Mouse (Mus musculus): ENCODE data around the gene Slc4a3. TPM values are rescaled to one million over a fixed set of nuclear protein-coding genes. Genes with fewer than 3 reads are reported as not detected.
A peak's percentile ranks its signal among the peaks of the same experiment; 100 is the strongest.

Slc4a3 gene
- polyA plus RNA-seq, 1 experiment from 2014 or later = 13.4 TPM

DNA sequence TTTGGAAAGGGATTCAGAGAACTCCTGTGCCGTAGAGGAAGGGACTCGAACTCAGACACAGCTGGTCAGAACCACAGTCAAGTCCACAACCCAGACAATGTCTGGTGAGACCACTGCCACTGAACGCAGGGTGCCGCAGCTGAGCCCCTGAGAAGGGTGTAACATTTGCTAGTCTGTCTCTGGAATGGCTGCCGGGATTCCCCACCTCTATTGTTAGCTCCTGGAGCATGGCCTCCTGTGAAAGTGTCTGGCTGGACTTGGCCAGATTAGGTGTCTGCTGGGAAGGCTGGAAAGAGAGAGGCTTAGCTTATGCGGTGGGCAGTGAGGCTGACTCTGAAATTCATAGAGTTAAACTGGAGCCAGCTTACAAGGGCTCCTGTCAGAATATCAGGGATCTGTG, 24.3 kb downstream of the Slc4a3 start:
- 67% methylated on average over 6 of the region's 6 CpGs for WGBS
- H3K9ac ChIP-seq = no peak overlapping the region
- no peak for ATAC-seq
- H3K4me3 ChIP-seq (replicated peaks) = no peak overlapping the region
- no peaks in the 10 kb centered on the region for H3K27me3 ChIP-seq (replicated peaks)
- no peaks in the 10 kb centered on the region for H3K36me3 ChIP-seq
- no peaks in the 10 kb centered on the region for H3K4me1 ChIP-seq (replicated peaks)
- H3K4me2 ChIP-seq (replicated peaks) = no peak overlapping the region
- no peaks in the 10 kb centered on the region for H3K9me3 ChIP-seq
- no peak overlapping the region for H3K27ac ChIP-seq

DNA sequence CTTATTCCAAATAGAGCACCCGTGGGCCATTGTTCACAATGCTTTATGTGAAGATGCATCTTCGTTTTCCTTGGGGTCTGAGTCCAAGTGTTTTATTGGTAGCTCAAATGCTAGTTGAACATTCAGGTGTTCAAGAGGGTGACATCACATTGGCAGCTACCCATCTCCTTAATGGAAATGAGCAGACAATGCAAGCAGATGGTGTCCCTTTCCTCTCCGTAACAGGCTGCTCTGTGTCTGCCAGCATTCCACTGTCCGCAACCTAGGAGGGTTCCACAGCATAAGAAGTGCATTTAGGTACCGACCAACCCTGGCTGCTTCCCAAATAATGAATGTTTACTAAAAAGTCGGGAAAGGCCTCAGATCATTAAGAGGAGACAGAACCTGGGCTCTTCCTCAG, 26.7 kb downstream of the Slc4a3 start:
- Histone ChIP-seq H3K9ac (no peak overlapping the region), H3K4me3 (replicated peaks) (no peak overlapping the region), H3K9me3 (no peaks in the 10 kb centered on the region), H3K27ac (no peak overlapping the region), H3K27me3 (replicated peaks) (no peaks in the 10 kb centered on the region), H3K4me2 (replicated peaks) (no peak overlapping the region), H3K4me1 (replicated peaks) (no peaks in the 10 kb centered on the region), H3K36me3 (no peaks in the 10 kb centered on the region)
- ATAC-seq = no peak
- WGBS = 78% methylated on average over 6 of the region's 6 CpGs

DNA sequence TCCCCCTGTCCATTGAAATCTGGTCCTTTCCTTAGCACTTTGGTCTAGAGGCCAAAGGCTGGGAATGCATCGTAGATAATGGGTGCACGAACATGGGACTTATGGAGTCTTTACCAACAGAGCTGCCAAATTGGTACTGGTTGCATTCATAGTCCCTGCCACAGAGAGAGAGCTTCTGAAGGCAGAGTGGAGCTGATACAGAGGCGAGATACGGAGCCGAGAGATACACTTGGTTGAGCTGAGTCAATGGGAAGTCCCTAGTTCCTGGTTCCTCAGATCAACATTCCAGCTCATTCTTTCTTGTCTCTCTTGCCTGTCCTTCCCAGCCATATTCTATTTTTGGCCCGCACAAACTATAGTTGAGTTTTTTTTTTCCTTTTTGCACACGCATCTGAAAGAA, 27.6 kb downstream of the Slc4a3 start:
- Histone ChIP-seq H3K4me3 (replicated peaks) (no peak overlapping the region), H3K4me1 (replicated peaks) (no peaks in the 10 kb centered on the region), H3K27ac (no peak overlapping the region), H3K9me3 (no peaks in the 10 kb centered on the region), H3K9ac (no peak overlapping the region), H3K4me2 (replicated peaks) (no peak overlapping the region), H3K27me3 (replicated peaks) (no peaks in the 10 kb centered on the region), H3K36me3 (no peaks in the 10 kb centered on the region)
- no peak for ATAC-seq
- 82% methylated on average over 7 of the region's 7 CpGs for WGBS

DNA sequence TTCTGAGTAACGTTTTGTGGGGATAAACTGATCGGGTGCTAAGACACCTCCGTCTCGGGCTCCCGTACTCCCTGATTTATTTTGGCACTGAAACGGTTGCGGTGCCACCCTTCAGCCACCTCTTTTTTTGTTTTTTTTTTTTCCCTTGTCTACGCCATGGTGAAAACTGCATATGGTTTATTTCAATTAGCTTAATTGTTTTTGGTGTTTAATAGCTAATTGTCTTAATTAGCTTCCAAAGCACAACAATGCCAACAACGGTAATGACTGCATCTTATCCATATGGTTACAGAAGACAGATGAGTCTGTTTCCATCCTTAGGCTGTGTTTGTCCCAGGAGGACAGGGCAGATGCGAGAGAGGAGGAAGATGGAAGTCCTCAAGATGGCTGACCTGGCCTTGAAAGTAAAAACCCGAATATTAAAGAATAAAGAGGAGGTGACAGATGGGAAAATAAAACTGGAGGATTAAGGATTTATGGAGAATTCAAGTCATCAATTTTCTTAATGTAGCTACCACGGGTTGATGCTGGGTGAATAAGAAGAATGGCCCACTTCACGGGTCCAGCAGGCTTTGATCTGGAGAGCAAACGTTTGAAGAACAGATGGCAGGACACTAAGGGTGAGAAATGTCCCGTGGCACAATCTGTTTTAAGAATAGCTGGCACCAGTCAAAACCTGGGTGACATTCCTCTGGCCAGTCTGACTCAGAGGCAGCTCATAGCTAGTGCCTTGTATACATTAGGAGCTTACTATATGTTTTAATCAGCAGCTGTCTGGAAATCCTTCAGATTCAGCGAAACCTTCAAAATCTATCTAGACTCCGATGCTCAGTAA, 28.6 kb downstream of the Slc4a3 start:
- no peak for ATAC-seq
- WGBS = 70% methylated on average over 17 of the region's 17 CpGs
- Histone ChIP-seq H3K4me2 (replicated peaks) (no peak overlapping the region), H3K27ac (no peak overlapping the region), H3K4me3 (replicated peaks) (no peak overlapping the region), H3K4me1 (replicated peaks) (no peaks in the 10 kb centered on the region), H3K27me3 (replicated peaks) (no peaks in the 10 kb centered on the region), H3K36me3 (no peaks in the 10 kb centered on the region), H3K9ac (no peak overlapping the region), H3K9me3 (no peaks in the 10 kb centered on the region)

DNA sequence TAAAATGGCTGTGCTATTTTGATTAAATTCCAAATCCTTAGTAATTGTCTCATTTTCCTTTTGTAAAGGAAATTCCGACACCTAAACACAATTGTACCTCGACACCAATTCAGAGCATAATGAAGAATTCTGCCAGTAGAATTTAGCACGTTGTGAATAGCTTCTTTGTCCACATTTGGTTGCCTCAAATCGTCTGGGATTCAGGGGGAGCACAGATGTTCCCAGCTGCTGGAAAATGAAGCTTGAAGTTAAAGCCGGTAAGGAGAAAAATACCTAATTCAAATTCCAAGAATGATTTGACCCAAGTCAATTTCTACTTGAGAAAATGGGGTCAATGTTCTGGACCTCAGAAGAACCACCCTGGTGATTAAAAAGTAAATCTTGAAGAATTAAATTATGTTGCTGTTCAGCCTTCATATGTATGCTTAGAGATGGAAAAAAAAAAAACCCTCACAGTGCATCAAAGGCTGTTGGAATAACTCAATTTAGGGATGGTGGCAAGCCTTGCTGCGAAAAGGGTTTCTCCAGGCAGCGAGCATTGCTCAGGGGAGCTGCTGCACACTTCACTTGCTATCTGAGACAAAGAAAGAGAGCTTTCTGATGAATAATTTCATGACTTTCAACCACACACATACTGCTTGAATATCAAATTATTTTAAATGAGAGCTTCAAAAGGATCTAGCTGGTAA, 36.0 kb downstream of the Slc4a3 start:
- Histone ChIP-seq H3K4me2 (replicated peaks) (no peak overlapping the region), H3K4me1 (replicated peaks) (no peaks in the 10 kb centered on the region), H3K27me3 (replicated peaks) (no peaks in the 10 kb centered on the region), H3K4me3 (replicated peaks) (no peak overlapping the region), H3K9me3 (no peaks in the 10 kb centered on the region), H3K36me3 (no peaks in the 10 kb centered on the region), H3K9ac (no peak overlapping the region), H3K27ac (no peak overlapping the region)
- ATAC-seq = no peak
- 57% methylated on average over 7 of the region's 7 CpGs for WGBS

DNA sequence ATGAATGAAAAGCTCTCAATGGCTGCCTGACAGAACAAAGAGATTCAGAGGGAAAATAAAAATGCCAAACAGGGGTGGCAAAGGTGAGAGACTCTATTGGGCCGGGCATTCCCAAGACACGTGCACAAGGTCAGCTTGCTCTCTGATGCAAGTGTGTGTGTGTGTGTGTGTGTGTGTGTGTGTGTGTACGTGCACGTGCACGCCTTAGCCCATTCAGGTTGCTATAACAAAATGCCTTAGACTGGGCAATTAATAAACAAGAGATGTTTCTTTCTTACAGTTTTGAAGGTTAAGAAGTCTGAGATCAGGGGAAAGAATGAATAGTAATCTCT, 36.5 kb downstream of the Slc4a3 start:
- H3K9ac ChIP-seq = no peak overlapping the region
- 81% methylated on average over 5 of the region's 5 CpGs for WGBS
- H3K4me1 ChIP-seq (replicated peaks) = no peaks in the 10 kb centered on the region
- H3K4me2 ChIP-seq (replicated peaks) = no peak overlapping the region
- H3K4me3 ChIP-seq (replicated peaks) = no peak overlapping the region
- no peak for ATAC-seq
- no peaks in the 10 kb centered on the region for H3K27me3 ChIP-seq (replicated peaks)
- no peaks in the 10 kb centered on the region for H3K36me3 ChIP-seq
- no peak overlapping the region for H3K27ac ChIP-seq
- H3K9me3 ChIP-seq = no peaks in the 10 kb centered on the region

DNA sequence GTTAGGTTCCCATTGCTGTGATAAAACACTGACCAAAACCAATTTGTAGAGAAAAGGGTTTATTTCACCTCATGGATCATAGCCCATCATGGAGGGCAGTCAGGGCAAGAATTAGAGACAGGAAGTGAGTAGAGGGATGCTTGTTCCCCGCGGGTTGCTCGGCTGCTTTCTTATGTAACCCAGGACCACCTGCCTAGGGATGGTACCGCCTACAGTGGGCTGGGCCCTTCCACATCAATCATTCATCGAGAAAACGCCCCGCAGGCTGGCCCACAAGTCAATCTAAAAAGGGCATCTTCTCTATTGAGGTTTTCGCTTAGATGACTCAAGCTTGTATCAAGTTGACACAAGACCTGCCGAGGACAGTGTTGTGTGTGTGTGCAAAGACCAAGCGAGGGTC, 37.0 kb downstream of the Slc4a3 start:
- no peak overlapping the region for H3K4me3 ChIP-seq (replicated peaks)
- H3K27me3 ChIP-seq (replicated peaks) = no peaks in the 10 kb centered on the region
- 76% methylated on average over 10 of the region's 10 CpGs for WGBS
- no peak overlapping the region for H3K4me2 ChIP-seq (replicated peaks)
- H3K36me3 ChIP-seq = no peaks in the 10 kb centered on the region
- H3K27ac ChIP-seq = no peak overlapping the region
- no peak overlapping the region for H3K9ac ChIP-seq
- ATAC-seq = no peak
- H3K4me1 ChIP-seq (replicated peaks) = 0 out of 2 replicates have a peak, but pooled peaks cover 2% of the 10 kb centered on the region
- H3K9me3 ChIP-seq = no peaks in the 10 kb centered on the region

DNA sequence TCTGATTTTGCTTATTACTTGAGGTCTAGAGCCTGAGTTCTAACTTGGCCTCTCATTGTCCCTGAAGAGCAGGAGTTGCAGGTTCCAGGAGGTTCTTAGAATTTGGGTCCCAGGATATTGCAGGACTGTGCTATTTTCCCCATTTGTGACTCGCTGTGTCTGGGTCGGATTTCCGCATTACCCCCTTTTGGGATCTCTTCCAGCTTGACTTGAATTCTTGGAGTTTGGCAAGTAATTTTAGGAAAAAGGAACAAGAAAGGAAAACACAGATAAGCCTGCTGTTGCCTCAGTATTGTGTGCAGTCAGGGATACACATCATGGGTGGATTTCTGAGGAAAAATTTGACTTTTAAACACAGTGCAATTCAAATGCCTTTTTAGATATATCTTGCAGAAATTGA, 40.7 kb downstream of the Slc4a3 start:
- Histone ChIP-seq H3K27ac (no peak overlapping the region), H3K27me3 (replicated peaks) (no peaks in the 10 kb centered on the region), H3K36me3 (no peaks in the 10 kb centered on the region), H3K9ac (no peak overlapping the region), H3K9me3 (no peaks in the 10 kb centered on the region), H3K4me3 (replicated peaks) (no peak overlapping the region), H3K4me2 (replicated peaks) (no peak overlapping the region), H3K4me1 (replicated peaks) (0 out of 2 replicates have a peak, but pooled peaks cover 3% of the 10 kb centered on the region)
- no peak for ATAC-seq
- WGBS = 97% methylated on average over 3 of the region's 3 CpGs

DNA sequence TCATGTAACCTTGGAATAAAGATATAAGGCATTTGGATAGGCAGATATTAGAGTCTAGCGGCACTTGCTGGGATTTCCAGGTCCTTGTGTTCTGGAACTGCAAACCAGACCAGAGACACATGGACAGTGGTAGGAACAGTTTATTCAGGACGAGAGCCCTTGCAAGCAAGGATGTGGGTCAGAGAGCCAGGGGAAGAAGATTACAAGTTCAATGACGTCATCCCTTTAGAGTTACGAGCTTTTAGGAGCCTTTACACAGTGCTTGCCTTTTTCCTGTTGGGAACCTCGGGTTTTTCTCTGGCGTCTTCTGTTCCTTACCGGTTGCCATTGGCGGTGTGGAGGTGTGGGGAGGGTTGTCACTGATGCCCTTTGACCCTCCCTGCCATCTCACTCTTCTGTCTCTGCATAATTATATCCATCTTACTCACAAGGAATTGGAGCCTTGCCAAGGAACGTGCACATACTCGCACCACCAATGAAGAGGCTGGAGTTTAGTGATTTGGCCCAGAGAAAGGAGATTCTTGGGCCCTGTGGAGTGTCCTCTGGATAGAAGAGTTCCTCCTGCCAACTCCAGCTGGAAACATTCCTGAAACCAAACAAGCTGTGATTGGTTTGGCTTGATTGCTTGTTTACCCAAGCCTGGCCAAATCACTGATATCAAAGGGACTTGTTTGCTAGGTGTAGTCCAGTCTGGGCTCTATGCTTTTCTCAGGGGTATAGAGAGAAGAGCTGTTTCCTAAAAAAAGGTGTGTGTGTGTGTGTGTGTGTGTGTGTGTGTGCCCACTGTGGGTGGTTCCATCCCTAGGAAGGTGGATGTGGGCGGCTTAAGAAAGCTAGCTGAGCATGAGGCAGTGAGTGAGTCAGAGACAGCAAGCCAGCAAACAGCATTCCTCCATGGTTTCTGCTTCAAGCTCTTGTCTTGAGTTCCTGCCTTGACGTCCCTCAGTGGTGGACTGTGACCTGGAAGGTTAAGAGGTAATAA, 42.0 kb downstream of the Slc4a3 start:
- ATAC-seq = peak; percentile 31; the same call in 1 of the 2 replicates
- H3K4me2 ChIP-seq (replicated peaks) = no peak overlapping the region
- WGBS = 60% methylated on average over 12 of the region's 12 CpGs
- H3K9ac ChIP-seq = no peak overlapping the region
- no peak overlapping the region for H3K27ac ChIP-seq
- H3K4me3 ChIP-seq (replicated peaks) = no peak overlapping the region
- 0 out of 2 replicates have a peak, but pooled peaks cover 3% of the 10 kb centered on the region for H3K4me1 ChIP-seq (replicated peaks)
- H3K9me3 ChIP-seq = no peaks in the 10 kb centered on the region
- H3K36me3 ChIP-seq = no peaks in the 10 kb centered on the region
- H3K27me3 ChIP-seq (replicated peaks) = no peaks in the 10 kb centered on the region

DNA sequence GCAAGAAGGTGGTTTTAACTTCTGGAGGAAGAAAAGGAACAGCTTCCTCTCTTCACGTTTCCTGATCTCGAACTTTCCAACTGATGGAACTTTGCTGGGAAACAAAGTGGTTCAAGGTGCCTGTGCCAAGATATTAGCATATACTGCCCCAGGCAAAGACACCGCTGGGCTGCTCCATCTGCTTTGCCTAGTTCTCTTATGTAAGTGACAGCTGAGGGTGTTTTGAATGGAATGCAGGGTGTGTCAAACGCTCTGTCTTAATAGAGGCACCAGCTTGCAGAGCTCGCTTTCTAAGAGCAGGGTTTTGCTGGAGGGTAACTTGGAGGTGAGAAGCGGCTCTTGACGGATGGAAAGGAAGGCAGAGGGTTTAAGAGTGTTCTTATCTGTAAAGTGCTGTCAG, 42.8 kb downstream of the Slc4a3 start:
- H3K9me3 ChIP-seq = no peaks in the 10 kb centered on the region
- no peaks in the 10 kb centered on the region for H3K27me3 ChIP-seq (replicated peaks)
- 0 out of 2 replicates have a peak, but pooled peaks cover 3% of the 10 kb centered on the region for H3K4me1 ChIP-seq (replicated peaks)
- no peak overlapping the region for H3K4me3 ChIP-seq (replicated peaks)
- no peak overlapping the region for H3K9ac ChIP-seq
- WGBS = 32% methylated on average over 7 of the region's 7 CpGs
- no peak for ATAC-seq
- H3K36me3 ChIP-seq = no peaks in the 10 kb centered on the region
- no peak overlapping the region for H3K4me2 ChIP-seq (replicated peaks)
- H3K27ac ChIP-seq = no peak overlapping the region

DNA sequence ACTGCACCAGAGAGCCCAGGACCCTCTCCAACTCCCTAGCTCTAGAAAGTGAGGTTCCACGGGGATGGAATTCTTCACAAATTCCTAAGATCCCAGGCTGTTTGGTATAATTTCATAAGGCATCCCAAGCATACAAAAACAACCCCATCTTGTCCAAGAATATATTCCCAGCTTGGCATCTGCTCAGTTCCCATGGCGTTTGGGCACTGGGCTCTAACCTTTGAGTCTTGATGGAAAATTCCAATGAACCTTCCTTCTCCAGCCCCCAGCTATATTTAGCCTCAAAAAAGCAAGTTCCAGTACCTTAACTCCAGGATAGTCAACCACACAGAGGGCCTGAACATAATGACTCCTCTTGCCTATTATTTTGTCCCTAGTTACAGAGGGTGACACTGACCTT, 43.9 kb downstream of the Slc4a3 start:
- WGBS = 82% methylated on average over 2 of the region's 2 CpGs
- H3K4me2 ChIP-seq (replicated peaks) = no peak overlapping the region
- no peak for ATAC-seq
- H3K9ac ChIP-seq = no peak overlapping the region
- no peaks in the 10 kb centered on the region for H3K27me3 ChIP-seq (replicated peaks)
- H3K4me3 ChIP-seq (replicated peaks) = no peak overlapping the region
- no peaks in the 10 kb centered on the region for H3K9me3 ChIP-seq
- H3K27ac ChIP-seq = no peak overlapping the region
- H3K36me3 ChIP-seq = no peaks in the 10 kb centered on the region
- 0 out of 2 replicates have a peak, but pooled peaks cover 3% of the 10 kb centered on the region for H3K4me1 ChIP-seq (replicated peaks)

DNA sequence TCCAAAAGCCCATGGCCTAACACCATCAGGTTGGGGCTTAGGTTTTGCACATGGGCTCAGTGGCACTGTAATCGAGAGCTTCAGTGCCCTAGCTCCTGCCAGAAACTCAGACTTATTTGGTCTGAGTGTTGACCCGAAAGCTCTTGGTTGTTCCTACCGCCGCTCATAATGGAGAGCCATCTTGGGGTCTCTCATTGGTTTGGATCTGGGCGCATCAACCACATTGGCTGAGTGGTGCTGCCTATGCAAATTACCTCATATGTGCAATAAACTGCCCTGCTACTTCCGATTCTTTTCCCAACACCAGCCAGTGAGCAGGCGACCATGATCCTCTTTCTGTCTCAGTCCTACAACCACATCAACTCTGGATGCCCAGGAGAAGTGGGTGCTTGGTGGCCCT, 47.9 kb downstream of the Slc4a3 start:
- Histone ChIP-seq H3K27me3 (replicated peaks) (no peaks in the 10 kb centered on the region), H3K36me3 (no peaks in the 10 kb centered on the region), H3K27ac (no peak overlapping the region), H3K4me1 (replicated peaks) (no peaks in the 10 kb centered on the region), H3K4me3 (replicated peaks) (no peak overlapping the region), H3K4me2 (replicated peaks) (no peak overlapping the region), H3K9me3 (no peaks in the 10 kb centered on the region), H3K9ac (no peak overlapping the region)
- no peak for ATAC-seq
- WGBS = 87% methylated on average over 7 of the region's 7 CpGs

All from intestine, embryonic 15.5 days (tissue).